Mouse (Mus musculus) embryo, embryonic 9.5 days (tissue): ENCODE data around the gene Cct5.

Experiments
- DNase-seq: peaks from one replicate; pipeline ENCODE4 v3.0.0-alpha.2; 2017; ENCODE audit errors: extremely low spot score

Cct5 gene

GRCm38 (mm10) chr15:31563577-31564546 lies 37.7 kb downstream of the Cct5 start:
- DNase-seq = no peak

DNA sequence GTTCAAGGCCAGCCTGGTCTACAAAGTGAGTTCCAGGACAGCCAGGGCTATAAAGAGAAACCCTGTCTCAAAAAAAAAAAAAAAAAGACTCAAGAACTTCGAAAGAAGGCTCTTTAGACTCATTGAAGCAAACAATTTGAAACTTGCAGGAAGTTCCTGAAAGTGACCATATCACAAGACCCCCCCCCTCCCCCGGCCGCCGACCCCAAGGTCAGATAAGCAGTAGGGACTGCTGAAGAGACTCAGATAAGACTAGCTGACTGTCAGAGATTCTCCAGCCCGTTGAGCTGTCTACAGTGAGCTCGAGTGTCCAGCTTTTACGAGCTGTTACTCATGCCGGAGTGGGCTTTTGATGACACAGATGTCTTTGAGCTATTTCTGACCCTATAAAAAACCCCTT lies 38.8 kb downstream of the Cct5 start:
- DNase-seq = no peak

DNA sequence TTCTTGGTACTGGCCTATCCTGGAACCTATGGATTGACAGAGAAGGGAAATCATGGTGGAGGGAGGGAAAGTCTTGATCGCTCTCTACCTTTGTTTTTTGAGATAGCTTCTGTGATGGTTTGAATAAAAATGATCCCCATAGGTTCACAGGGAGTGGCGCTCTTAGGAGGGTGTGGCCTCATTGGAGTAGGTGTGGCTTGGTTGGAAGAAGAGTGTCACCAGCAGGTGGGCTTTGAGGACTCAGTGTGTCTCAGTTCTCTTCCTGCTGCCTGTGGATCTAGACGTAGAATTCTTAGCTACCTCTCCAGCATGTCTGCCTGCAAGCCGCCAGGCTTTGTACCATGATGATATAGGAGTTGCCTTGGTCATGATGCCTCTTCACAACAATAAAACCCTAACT lies 39.6 kb downstream of the Cct5 start:
- DNase-seq = no peak

DNA sequence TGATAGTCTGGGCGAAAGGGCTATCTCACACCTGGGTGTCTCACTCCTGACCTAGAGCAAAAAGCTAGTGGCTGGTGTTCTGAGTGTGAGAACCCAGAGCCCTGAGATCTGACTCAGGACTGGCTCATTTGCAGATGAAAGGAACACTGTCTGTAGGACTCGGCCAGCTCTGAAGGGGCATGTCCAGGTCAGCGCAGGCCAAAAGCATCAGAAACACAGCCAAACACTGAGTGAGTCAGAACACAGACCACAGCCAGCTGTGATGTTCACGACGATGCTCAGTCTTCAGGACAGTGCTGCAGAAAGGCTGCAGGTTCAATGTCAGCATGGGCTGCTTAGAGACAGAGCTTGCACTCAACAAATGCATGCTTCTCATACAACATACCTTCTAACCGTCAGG lies 40.2 kb downstream of the Cct5 start:
- no peak for DNase-seq

DNA sequence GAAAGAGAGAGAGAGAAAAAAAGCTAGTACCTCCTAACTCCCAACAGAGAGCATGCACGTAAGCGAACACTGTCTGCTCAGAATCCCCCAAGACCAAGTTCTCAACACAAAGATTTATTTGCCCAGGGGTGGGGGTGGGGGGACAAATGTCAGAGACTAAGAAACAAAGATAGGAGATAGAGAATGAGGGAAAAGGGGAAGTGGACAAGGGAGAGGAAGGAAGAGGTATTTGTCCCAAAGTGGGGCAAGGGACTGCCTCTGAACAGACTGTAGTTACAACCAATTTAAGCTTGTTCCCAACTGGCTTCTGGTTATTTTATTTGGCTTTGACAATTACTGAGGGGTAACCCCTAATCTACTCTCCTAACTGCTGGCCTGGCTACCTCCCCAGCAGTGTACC lies 46.7 kb downstream of the Cct5 start:
- no peak for DNase-seq

- no peak for DNase-seq
These were observed 51.2 kb downstream of the Cct5 start for GRCm38 (mm10) chr15:31550381-31550780.

DNA sequence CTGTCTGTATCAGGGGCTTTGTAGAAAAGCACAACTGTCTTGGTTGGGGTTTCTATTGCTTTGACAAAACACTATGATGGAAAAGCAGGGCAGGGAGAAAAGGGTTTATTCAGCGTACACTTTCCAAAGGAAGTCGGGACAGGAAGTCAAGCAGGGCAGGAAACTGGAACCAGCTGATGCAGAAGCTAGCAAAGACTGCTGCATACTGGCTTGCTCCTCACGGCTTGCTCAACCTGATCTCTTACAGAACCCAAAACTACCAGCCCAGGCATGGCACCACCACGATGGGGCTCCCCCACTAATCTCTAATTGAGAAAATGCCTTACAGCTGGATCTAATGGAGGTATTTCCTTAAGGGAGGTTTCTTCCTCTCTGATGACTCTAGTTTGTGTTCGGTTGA lies 54.2 kb downstream of the Cct5 start:
- DNase-seq = no peak

GRCm38 (mm10) chr15:31546291-31546690 lies 55.3 kb downstream of the Cct5 start:
- no peak for DNase-seq

DNA sequence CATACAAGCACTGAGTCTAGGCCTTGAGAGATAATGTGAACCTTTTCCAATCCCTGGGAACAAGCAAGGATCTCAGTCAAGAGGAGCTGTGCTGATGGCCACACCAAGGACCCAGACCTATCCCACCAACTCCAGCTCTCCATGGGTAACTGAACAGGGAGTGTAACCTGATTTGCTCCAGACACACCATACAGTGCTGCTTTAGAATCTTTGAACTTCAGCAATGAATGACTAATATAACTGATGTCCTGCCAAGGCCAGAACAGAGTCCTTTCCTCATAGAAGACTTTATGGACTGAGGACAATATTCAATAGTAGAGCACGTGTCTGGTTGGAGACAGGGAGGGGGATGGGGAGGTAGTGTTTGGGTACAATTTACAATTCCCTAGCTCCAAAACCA lies 56.5 kb downstream of the Cct5 start:
- DNase-seq = no peak

DNA sequence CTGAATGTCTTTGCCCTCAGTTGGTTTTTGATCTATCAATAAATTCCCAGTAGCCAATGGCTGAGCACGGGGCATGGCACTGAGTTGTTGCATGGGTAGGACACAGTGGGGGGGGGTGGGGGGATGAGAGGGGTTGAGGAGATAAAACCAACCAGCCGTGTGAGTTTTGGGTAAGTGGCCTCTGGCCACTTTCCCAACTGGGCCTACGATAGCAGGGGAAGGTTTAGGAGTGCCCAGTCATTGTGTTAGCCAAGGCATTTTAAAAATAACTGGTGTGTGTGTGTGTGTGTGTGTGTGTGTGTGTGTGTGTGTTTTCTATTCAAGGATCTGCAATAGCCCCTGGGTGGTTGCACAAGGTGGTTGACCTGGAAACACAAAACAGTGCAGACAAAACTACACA lies 58.4 kb downstream of the Cct5 start:
- DNase-seq = no peak

GRCm38 (mm10) chr15:31542013-31542958 lies 59.3 kb downstream of the Cct5 start:
- peak; percentile 49 for DNase-seq
